Mouse (Mus musculus) embryonic fibroblast, embryonic 13.5 days (primary cell): ENCODE data around the gene Snx25. TPM values are rescaled to one million over a fixed set of nuclear protein-coding genes. Genes with fewer than 3 reads are reported as not detected.
"Not testable (repeated sequence)": the region's sequence is repeated elsewhere in the genome, so short reads cannot be mapped to it uniquely, and the experiment has no call there.

Source experiments
- H3K27ac ChIP-seq: 2 replicates; pipeline ENCODE4 v1.5.1; 2012; ENCODE audit warnings: low read length, control low read depth, inconsistent platforms; ENCODE audit not compliant: insufficient read depth
- H3K4me1 ChIP-seq: 2 replicates; pipeline ENCODE4 v1.6.1; 2011; ENCODE audit warnings: low read length; ENCODE audit not compliant: control insufficient read depth, insufficient read depth
- H3K4me3 ChIP-seq: 2 replicates; pipeline ENCODE4 v1.5.1; 2011; ENCODE audit warnings: mild to moderate bottlenecking, control low read depth, low read length; ENCODE audit not compliant: insufficient read depth
- CTCF ChIP-seq: IDR thresholded peaks from 2 replicates; pipeline ENCODE4 v1.5.1; 2011; ENCODE audit warnings: mild to moderate bottlenecking, control low read depth, low read length, moderate library complexity, borderline replicate concordance; ENCODE audit not compliant: insufficient read depth
- POLR2A ChIP-seq: IDR thresholded peaks from 2 replicates; pipeline ENCODE4 v1.6.1; 2011; ENCODE audit warnings: low read depth, mild to moderate bottlenecking, control low read depth, low read length, moderate library complexity
- polyA plus RNA-seq: library from polyadenylated mRNA; stranded (reverse); fragments of >200 nt; gene quantifications from 2 replicates; pipeline ENCODE4 v1.2.4, GENCODE M21; 2011; ENCODE audit warnings: low read depth; ENCODE audit not compliant: missing spikeins, insufficient read length

Gene Snx25
- polyA plus RNA-seq, 1 experiment: 20.2 TPM

- Histone ChIP-seq H3K27ac (no peak overlapping the region), H3K4me3 (no peak overlapping the region), H3K4me1 (peaks cover 5% of the 10 kb centered on the region)
- no peak for TF ChIP-seq POLR2A
- no peak for TF ChIP-seq CTCF
These were observed 11.4 kb downstream of the Snx25 start for GRCm38 (mm10) chr8:46140376-46141120.

- no peak overlapping the region for H3K27ac ChIP-seq
These were observed 13.9 kb downstream of the Snx25 start for GRCm38 (mm10) chr8:46137843-46138596.

DNA sequence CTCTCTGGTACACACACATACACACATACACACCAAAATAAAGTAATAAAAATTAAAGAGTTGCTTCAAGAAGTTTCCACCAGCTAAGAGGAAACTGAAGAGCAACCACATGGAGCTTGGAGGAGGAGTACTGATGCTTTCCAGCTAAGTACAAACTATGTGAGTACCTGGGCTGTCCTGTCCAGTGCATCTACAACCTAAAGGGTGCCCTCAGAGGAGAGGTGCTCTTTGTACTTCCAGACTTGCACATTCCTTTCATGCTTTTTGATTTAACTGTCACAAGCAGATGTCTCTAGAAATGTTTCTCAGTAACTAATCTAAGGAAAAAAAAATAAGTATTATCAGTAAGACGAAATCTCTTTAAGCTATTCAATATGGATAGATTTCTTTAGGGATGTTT lies 14.6 kb downstream of the Snx25 start:
- H3K27ac ChIP-seq: no peak overlapping the region
- H3K4me3 ChIP-seq: no peak overlapping the region
- TF ChIP-seq POLR2A: no peak
- no peak for TF ChIP-seq CTCF

More at GRCm38 (mm10) chr8:46137843-46138596, 13.9 kb downstream of the Snx25 start:
- TF ChIP-seq POLR2A (no peak), CTCF (no peak)
- Histone ChIP-seq H3K4me1 (peaks cover 5% of the 10 kb centered on the region; the same call in 1 of the 2 replicates), H3K4me3 (no peak overlapping the region)

DNA sequence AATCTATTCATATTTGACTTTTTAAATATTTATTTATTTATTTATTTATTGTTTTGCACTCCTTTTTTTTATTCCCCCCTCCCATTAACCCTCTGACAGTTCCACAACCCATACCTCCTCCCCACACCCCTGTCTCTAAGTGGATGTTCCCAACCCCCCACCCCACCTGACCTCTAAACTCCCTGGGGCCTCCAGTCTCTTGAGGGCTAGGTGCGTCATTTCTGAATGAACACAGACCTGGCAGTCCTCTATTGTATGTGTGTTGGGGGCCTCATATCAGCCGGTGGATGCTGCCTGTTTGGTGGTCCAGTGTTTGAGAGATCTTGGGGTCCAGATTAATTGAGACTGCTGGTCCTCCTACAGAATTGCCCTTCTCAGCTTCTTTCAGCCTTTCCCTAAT lies 16.4 kb downstream of the Snx25 start:
- H3K4me1 ChIP-seq, H3K4me3 ChIP-seq, H3K27ac ChIP-seq: not testable (repeated sequence)

More for the DNA sequence above, 14.6 kb downstream of the Snx25 start:
- H3K4me1 ChIP-seq: peaks cover 5% of the 10 kb centered on the region; the same call in 1 of the 2 replicates

GRCm38 (mm10) chr8:46130426-46130825 lies 21.5 kb downstream of the Snx25 start:
- Histone ChIP-seq H3K4me1 (no peaks in the 10 kb centered on the region), H3K27ac (no peak overlapping the region), H3K4me3 (no peak overlapping the region)
- no peak for TF ChIP-seq CTCF
- TF ChIP-seq POLR2A: no peak

DNA sequence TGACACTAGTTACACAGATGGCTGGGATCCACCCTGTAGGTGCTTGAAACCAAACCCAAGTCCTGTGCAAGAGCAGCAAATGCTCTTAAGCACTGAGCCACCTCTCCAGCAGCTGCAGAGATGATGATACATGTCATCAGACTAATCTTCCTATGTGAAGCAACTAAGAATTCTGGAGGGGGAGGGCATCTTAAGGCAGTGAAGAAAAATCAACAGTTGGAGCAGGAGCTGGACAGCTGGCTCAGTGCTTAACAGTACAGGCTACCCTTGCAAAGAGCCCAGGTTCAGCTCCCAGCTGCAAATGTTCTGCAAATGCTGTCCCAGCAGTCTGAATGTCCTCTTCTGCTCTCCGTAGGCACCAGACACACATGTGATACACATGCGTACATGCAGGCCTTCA lies 29.5 kb downstream of the Snx25 start:
- no peak for TF ChIP-seq POLR2A
- TF ChIP-seq CTCF: no peak
- H3K4me3 ChIP-seq: no peak overlapping the region
- no peak overlapping the region for H3K27ac ChIP-seq
- no peaks in the 10 kb centered on the region for H3K4me1 ChIP-seq

- H3K4me3 ChIP-seq: no peak overlapping the region
- H3K27ac ChIP-seq: no peak overlapping the region
- H3K4me1 ChIP-seq: no peaks in the 10 kb centered on the region; the same call in 1 of the 2 replicates
- no peak for TF ChIP-seq CTCF
These were observed 32.8 kb downstream of the Snx25 start for GRCm38 (mm10) chr8:46119176-46119575.

DNA sequence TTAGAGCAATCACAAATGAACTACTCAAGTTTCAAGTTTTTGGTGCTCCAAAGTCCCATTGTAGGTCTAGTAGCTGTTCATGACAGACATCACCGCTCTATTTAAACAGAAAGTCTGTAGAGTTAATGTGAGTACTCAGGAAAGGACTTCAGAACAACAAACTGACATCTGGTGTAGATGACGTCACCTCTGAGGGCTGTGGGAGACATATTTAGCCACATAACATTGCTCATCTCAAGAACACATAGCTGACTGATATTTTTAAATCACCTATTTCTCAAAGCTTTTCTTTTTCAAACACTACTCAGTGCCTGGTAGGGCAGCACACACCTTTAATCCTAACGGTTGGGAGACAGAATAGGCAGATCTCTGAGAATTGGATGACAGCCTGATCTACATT lies 34.8 kb downstream of the Snx25 start:
- H3K27ac ChIP-seq: no peak overlapping the region
- TF ChIP-seq POLR2A (no peak), CTCF (no peak)
- no peaks in the 10 kb centered on the region; the same call in 1 of the 2 replicates for H3K4me1 ChIP-seq
- no peak overlapping the region for H3K4me3 ChIP-seq

GRCm38 (mm10) chr8:46113421-46114170 lies 38.4 kb downstream of the Snx25 start:
- not testable (repeated sequence) for H3K4me3 ChIP-seq, H3K4me1 ChIP-seq

GRCm38 (mm10) chr8:46107690-46108089 lies 44.3 kb downstream of the Snx25 start:
- Histone ChIP-seq H3K4me3 (no peak overlapping the region), H3K27ac (no peak overlapping the region), H3K4me1 (peaks cover 4% of the 10 kb centered on the region; the same call in 1 of the 2 replicates)
- TF ChIP-seq POLR2A (no peak), CTCF (no peak)

More at GRCm38 (mm10) chr8:46113421-46114170, 38.4 kb downstream of the Snx25 start:
- not testable (repeated sequence) for H3K27ac ChIP-seq
